Mouse (Mus musculus) E14TG2a.4 (cell line): ENCODE data around the gene Gm7137.
"Not testable (repeated sequence)": the region's sequence is repeated elsewhere in the genome, so short reads cannot be mapped to it uniquely, and the experiment has no call there.

Experiments
- CTCF ChIP-seq: conservative IDR thresholded peaks from 2 replicates; pipeline ENCODE4 v1.5.1; 2014; ENCODE audit warnings: low read length
- NANOG ChIP-seq: IDR thresholded peaks from 2 replicates; pipeline ENCODE4 v1.6.1; 2014; ENCODE audit warnings: borderline replicate concordance, low read length, mixed read lengths
- POU5F1 ChIP-seq: IDR thresholded peaks from 2 replicates; pipeline ENCODE4 v1.6.1; 2014; ENCODE audit warnings: low read length, borderline replicate concordance

DNA sequence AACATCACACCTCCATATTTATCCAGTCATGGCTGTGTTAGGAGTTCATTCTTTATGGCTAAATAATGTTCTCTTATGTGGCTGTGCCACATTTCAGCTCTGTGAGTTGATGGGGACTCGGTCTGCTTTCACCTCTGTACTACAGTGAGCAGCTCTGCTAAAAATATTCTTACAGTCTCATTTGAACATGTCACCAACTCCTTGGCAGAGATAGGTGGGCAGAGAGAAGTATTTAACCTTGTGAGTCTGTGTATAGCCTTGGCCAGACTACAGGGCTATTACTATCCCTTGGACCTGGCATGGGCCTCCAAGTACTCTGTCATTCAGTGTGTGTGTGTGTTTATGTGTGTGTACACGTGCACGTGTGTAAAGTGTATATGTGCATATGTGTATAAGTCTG lies 15.9 kb downstream of the Gm7137 start:
- not testable (repeated sequence) for TF ChIP-seq CTCF, POU5F1, NANOG
